Mouse (Mus musculus): ENCODE data around the gene Vps11.
"Not testable (repeated sequence)": the region's sequence is repeated elsewhere in the genome, so short reads cannot be mapped to it uniquely, and the experiment has no call there.

GRCm38 (mm10) chr9:44361931-44362330 is 461 bp upstream of the Vps11 start:
- not testable (repeated sequence) for TF ChIP-seq POLR2A (IDR thresholded peaks at IDR 0.05; ENCODE audit: control insufficient read depth, extremely low read depth, insufficient read depth, low read length, poor library complexity); CTCF (IDR thresholded peaks at IDR 0.05; ENCODE audit: borderline replicate concordance, control insufficient read depth, extremely low read depth, insufficient read depth, low read length, poor library complexity)

All from thymus, adult 2 months (tissue).